Mouse (Mus musculus) monocyte, adult 2 months (primary cell): ENCODE measurements around the gene Epx.
A peak's percentile ranks its signal among the peaks of the same experiment; 100 is the strongest.
"Not testable (repeated sequence)": the region's sequence is repeated elsewhere in the genome, so short reads cannot be mapped to it uniquely, and the experiment has no call there.

Experiments used
- DNase-seq, 2 experiments: peaks; one replicate each; pipeline ENCODE4 v3.0.0; 2022; ENCODE audit warnings: low spot score in 2 of 2, low read depth in 1 of 2

Gene Epx

GRCm38 (mm10) chr11:87875436-87875835 is at the start of gene Epx:
Gene Epx, minus strand, starts transcription at chr11:87875536.
- DNase-seq, result no peak

- no peak for DNase-seq
Observed at GRCm38 (mm10) chr11:87920966-87921365, 45.6 kb upstream of the Epx start, which contains the start of gene Olfr464. Gene Olfr464, minus strand, starts transcription at chr11:87920967.

- DNase-seq, result no peak
Observed at GRCm38 (mm10) chr11:87920301-87920700, 45.0 kb upstream of the Epx start.

DNA sequence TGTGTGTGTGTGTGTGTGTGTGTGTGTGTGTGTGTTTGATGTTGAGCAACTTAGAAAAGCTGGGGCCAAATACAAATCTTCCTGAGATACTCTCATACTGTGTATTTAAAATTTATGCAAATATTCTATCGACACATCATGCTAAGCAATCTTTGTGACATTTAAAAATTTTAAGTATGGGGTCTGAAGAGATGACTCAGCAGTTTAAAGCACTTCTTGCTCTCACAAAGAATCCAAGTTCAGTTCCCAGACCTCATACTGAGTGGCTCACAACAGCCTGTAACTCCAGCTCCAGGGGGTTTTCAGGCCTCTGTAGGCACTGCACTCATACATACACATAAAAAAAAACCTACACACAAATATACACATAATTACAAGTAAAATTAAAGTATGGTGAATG is 40.7 kb upstream of the Epx start:
- DNase-seq, result no peak

GRCm38 (mm10) chr11:87904331-87904730 is 29.0 kb upstream of the Epx start:
- no peak for DNase-seq

DNA sequence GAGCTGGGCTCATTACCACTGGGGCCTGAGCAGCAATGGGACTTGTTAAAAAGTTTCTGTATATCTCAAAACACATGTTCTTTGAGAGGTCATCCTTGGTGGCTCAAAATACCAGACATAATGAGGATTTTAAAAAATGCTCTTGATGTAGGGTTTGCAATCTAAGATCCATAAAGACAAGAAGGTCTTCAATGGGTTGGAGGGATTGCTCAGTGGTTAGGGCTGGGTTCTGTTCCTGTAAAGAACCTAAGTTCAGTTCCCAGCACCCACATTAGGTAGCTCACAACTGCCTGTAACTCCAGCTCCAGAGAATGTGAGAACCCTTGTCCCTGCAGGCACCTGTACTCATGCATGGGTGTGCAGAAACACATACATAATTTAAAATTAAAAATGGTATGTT is 22.0 kb upstream of the Epx start, which contains the start of gene Olfr463:
Gene Olfr463 (minus strand): TSS at position 101 of the 400 bp plus-strand sequence.
- no peak for DNase-seq

GRCm38 (mm10) chr11:87892168-87892567 is 16.8 kb upstream of the Epx start, which contains the start of gene Olfr462:
Gene Olfr462, minus strand, starts transcription at chr11:87892268.
- DNase-seq, result no peak

DNA sequence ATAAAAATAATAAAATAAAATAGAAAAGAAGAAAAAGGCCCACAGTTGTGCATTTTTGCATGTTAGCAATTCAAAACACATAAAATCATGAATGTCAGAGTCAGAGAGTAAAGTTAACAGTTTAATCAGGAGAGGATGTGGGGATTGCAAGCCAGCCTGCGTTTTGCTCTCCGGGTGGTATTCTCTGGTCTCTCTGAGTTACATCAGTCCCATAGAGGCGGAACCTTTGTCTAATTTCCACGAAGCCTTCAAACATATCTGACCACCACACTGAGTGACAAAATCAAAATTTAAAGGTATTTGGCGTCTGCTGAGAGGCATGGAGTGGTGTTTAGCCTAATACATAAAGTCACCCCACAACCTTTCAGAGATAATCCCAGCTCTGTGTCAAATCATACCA is 9.5 kb upstream of the Epx start:
- no peak for DNase-seq

GRCm38 (mm10) chr11:87883493-87883892 is 8.2 kb upstream of the Epx start:
- DNase-seq, result no peak

DNA sequence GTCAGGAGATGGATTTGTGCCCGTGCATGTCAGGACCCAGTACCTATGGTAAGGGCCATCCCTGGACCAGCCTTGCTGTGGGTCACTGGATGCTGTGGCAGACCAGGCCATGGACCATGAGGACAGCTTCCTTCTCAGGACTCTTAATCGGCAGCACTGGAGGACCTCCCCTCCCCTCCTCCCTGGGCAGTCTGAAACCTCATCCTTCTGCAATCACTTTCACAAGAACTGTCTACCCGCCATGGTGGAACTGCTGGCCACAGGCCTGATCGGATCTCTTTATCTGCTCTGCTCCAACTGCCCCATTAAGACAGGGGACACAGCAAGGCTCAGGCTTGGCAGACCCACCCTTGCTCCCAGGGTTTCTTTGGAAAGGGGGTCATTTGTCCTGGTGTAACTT is 6.4 kb upstream of the Epx start:
- DNase-seq, result no peak

GRCm38 (mm10) chr11:87879826-87880225 is 4.5 kb upstream of the Epx start:
- no peak for DNase-seq

DNA sequence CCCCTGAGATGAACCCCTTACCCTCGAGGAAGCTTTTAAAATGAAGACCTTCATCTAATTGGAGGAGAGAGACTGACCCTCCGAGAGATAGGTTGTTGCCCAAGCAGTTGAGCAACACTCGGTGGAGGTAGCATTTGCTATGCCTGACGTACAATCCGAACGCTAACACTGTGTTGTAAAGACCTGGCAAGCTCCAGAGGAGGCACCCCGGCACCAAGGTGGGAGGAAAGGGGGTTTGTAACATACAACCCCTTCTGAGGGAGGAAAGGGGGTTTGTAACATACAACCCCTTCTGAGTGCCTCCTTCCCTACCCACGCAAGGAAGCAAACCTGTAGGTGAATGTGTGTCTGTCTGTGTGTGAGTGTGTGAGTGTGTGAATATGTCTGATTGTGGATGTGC is 3.6 kb downstream of the Epx start:
- no peak for DNase-seq

GRCm38 (mm10) chr11:87870096-87870495 is 5.2 kb downstream of the Epx start:
- DNase-seq, result no peak

- DNase-seq, result not testable (repeated sequence)
Observed at GRCm38 (mm10) chr11:87866891-87867290, 8.4 kb downstream of the Epx start.

GRCm38 (mm10) chr11:87862805-87863204 is 12.5 kb downstream of the Epx start:
- DNase-seq, result no peak

- no peak for DNase-seq
Observed at GRCm38 (mm10) chr11:87860426-87860825, 14.9 kb downstream of the Epx start.

- no peak for DNase-seq
Observed at GRCm38 (mm10) chr11:87859273-87859672, 16.1 kb downstream of the Epx start.

GRCm38 (mm10) chr11:87854550-87854949 is 20.8 kb downstream of the Epx start:
- DNase-seq, result no peak

- DNase-seq, result no peak
Observed at GRCm38 (mm10) chr11:87853597-87853954, 21.8 kb downstream of the Epx start.

DNA sequence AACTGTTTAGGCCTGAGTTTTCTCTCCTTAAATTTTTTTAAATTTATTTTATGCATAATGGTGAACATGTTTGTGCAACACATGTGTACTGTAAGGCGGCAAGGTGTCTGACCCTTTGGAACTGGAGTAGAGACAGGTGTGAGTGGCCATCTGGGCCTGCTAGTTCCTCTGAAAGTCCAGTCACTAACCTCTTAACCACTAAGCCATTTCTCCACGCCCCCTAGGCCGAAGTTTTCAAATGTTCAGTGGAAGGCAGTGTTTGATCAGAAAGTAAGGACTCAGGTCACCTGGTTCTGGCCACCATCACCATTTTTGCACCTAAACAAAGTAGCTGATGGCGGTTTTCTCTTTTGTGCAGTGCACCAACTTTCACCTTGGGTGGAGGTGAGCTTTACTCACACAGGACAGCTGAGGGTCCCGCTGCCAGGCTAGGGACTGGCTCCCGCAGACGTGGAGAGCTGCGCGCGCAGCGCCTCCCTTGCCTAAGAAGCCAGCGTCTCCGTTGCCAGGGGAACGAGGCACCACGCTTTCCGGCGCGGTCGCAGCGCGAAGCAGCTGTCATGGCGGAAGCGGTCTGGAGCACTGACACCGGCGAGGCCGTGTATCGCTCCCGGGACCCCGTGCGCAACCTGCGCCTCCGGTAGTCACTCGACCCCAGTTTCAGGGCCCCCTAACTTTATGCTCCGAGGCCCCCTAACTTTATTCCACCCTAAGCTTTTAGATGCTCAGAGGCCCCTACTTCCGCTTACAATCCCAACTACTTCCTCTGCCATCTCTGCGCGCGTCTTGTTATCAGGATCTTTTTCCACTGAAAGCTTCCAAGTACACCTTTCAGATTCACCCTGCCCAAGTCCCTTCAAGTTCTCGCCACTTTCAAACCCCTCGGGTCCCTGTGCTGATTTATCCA is 22.4 kb downstream of the Epx start, which contains the start of gene Mks1:
Gene Mks1 (plus strand): TSS at position 526 of the 907 bp plus-strand sequence.
- DNase-seq, result peak; percentile 67 to 79

GRCm38 (mm10) chr11:87847884-87848283 is 27.5 kb downstream of the Epx start:
- DNase-seq, result no peak

DNA sequence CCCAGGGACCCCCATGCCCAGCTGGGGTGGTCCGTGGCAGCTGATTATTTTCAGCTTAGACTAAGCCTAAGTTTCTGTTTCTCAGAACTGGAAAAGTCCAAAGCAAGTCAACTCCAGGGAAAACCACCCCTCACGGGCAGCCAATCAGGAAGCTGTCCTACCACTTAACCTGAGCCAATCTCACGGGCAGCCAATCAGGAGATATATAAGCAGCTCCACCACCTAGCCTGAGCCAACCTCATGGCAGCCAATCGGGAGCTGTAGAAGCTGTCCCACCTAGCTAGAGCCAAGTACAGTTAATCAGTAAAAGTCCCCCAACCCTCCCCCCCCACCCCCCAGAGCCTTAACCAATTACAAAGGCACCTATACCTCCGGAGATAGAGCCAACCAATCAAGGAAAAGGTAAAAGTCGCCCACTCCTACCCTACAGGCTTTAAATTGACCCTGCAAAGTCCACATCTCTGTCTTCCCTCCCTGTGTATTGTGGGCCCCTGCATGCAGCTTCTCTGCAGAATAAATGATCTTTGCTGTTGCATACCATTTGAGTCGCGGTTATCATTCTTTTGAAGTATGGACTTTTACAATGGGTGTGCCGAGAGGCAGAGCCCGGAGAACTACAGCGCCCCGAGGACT is 28.3 kb downstream of the Epx start:
- DNase-seq, result no peak
